Mouse (Mus musculus) gastrocnemius, adult 2 months (tissue): ENCODE measurements around the gene Kcnq1. TPM values are rescaled to one million over a fixed set of nuclear protein-coding genes. Genes with fewer than 3 reads are reported as not detected.

Experiments
- DNase-seq: peaks from one replicate; pipeline ENCODE4 v3.0.0; 2022
- H3K27ac ChIP-seq: fragments of 200-600 bp; 2 replicates; pipeline ENCODE4 v1.8.1; 2022; ENCODE audit warnings: mild to moderate bottlenecking
- H3K4me3 ChIP-seq: fragments of 200-600 bp; 2 replicates; pipeline ENCODE4 v1.8.1; 2022; ENCODE audit warnings: mild to moderate bottlenecking, moderate library complexity
- CTCF ChIP-seq: fragments of 200-600 bp; IDR thresholded peaks from 2 replicates; pipeline ENCODE4 v1.8.1; 2022; ENCODE audit warnings: antibody characterized with exemption, mild to moderate bottlenecking, moderate library complexity
- intact Hi-C: fragments of 180-260 bp; cut with DNase I; formaldehyde crosslinking; loops from one replicate; pipeline ENCODE4 v1.15.1; 2025
- total RNA-seq, 2 experiments: library from RNA; stranded (reverse); gene quantifications; 2 replicates each; pipeline ENCODE4 v1.2.3; 2021

The Kcnq1 gene
- total RNA-seq, 2 experiments from 2014 or later: 0.33 to 0.67 TPM

GRCm38 (mm10) chr7:143210796-143211195 is 104.6 kb downstream of the Kcnq1 start:
- H3K4me3 ChIP-seq: no peak overlapping the region
- peak; percentile 34 for DNase-seq
- intact Hi-C loops: no loop called here
- H3K27ac ChIP-seq: no peak overlapping the region
- TF ChIP-seq CTCF: no peak

DNA sequence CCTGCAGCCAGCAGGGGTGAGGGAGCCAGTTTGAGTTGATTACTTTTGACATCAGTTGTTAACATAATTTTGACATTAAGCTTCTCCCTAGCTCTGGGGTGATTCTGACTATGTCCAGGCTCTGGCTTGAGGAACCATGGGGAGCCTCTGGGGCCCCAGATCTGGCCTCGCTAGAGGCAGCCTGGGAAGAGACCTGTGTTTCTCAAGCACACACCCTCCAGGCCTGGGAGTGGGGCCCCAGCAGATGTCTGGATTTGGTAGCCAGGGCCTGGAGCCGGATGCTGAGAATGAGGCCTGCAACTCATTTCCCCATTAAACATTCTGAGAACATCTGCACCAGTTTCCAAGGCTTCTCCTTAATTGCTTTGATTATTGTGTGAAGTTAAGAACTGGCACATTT is 145.0 kb downstream of the Kcnq1 start:
- DNase-seq: peak; percentile 43
- Histone ChIP-seq H3K27ac (no peak overlapping the region), H3K4me3 (no peak overlapping the region)
- intact Hi-C loops: no loop called here
- no peak for TF ChIP-seq CTCF

DNA sequence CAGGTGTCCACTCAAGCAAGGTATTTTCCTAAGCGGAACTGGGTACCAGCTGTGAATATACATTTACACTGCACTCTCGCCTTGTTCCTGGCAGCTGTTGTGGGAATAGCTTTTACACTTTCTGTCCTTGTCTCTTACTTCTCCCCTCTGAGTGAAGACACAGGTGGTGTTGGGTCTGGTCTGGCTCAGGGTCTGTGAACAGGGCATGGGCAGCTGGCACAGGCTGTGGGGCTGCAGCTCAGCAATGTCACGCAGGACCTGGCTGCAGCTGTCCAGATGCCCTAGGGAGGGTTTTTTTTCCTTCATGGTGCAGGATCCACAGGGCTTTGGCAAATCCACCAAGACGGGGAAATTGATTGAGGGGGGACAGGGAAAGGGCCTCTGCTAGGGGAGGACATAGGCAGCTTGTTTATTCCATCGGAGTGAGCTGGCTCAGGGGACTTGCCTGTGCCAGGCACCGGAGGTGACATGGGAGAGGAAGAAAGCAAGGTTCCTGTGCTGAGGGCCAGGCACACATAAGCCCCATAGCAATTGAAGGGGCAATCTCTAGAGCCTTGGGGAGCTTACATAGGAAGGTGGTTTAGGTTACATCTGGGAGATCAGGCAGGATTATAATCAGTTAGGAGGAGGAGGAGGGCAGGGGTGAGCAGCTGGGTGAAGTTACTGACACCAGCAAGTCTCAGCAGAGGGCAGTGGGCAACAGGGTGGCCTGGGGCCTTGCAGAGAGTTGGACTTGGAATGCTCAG is 147.1 kb downstream of the Kcnq1 start:
- no peak for TF ChIP-seq CTCF
- intact Hi-C loops: no loop called here

DNA sequence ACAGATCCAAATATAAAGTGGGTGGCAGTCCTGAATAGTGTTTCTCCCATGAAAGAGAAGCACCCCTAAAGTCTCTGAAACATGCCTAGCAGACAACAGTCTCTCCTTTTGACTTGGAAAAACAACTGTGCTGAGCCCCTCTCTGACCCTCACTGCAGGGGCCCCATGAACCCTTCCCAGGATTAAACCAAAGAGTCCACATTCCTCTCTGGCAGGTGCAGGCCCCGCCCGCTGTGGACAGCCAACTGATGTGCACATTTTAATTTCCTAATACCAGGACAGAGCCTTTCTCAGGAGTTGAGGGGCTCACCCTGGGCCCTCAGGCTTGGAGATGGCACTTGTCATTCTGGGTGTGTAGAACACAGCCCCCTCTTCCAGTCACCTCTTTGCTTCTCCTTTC is 148.7 kb downstream of the Kcnq1 start:
- intact Hi-C loops: no loop called here
- Histone ChIP-seq H3K4me3 (no peak overlapping the region), H3K27ac (no peak overlapping the region)
- no peak for DNase-seq
- no peak for TF ChIP-seq CTCF

More for the DNA sequence above, 147.1 kb downstream of the Kcnq1 start:
- Histone ChIP-seq H3K27ac (no peak overlapping the region), H3K4me3 (no peak overlapping the region)
- peak; percentile 27 for DNase-seq

- no peak overlapping the region for H3K4me3 ChIP-seq
- no peak for DNase-seq
- H3K27ac ChIP-seq: no peak overlapping the region
- intact Hi-C loops: no loop called here
- TF ChIP-seq CTCF: no peak
Observed at GRCm38 (mm10) chr7:143261246-143261645, 155.1 kb downstream of the Kcnq1 start.

GRCm38 (mm10) chr7:143263557-143263956 is 157.4 kb downstream of the Kcnq1 start:
- TF ChIP-seq CTCF: no peak
- no peak for DNase-seq
- no peak overlapping the region for H3K27ac ChIP-seq
- H3K4me3 ChIP-seq: no peak overlapping the region
- intact Hi-C loops: no loop called here

GRCm38 (mm10) chr7:143263966-143264365 is 157.8 kb downstream of the Kcnq1 start:
- Histone ChIP-seq H3K27ac (no peak overlapping the region), H3K4me3 (no peak overlapping the region)
- TF ChIP-seq CTCF: no peak
- intact Hi-C loops: no loop called here
- DNase-seq: no peak

- intact Hi-C loops: no loop called here
- TF ChIP-seq CTCF: no peak
- Histone ChIP-seq H3K4me3 (no peak overlapping the region), H3K27ac (no peak overlapping the region)
- no peak for DNase-seq
Observed at GRCm38 (mm10) chr7:143265386-143265785, 159.2 kb downstream of the Kcnq1 start.

- Histone ChIP-seq H3K27ac (no peak overlapping the region), H3K4me3 (no peak overlapping the region)
- no peak for DNase-seq
- no peak for TF ChIP-seq CTCF
- intact Hi-C loops: no loop called here
Observed at GRCm38 (mm10) chr7:143265829-143266438, 159.8 kb downstream of the Kcnq1 start.

GRCm38 (mm10) chr7:143273747-143274146 is 167.6 kb downstream of the Kcnq1 start:
- H3K4me3 ChIP-seq: no peak overlapping the region
- TF ChIP-seq CTCF: no peak
- no peak for DNase-seq
- intact Hi-C loops: no loop called here
- H3K27ac ChIP-seq: no peak overlapping the region

GRCm38 (mm10) chr7:143275030-143275429 is 168.9 kb downstream of the Kcnq1 start:
- intact Hi-C loops: no loop called here
- no peak overlapping the region for H3K27ac ChIP-seq
- no peak for DNase-seq
- no peak overlapping the region for H3K4me3 ChIP-seq
- no peak for TF ChIP-seq CTCF

DNA sequence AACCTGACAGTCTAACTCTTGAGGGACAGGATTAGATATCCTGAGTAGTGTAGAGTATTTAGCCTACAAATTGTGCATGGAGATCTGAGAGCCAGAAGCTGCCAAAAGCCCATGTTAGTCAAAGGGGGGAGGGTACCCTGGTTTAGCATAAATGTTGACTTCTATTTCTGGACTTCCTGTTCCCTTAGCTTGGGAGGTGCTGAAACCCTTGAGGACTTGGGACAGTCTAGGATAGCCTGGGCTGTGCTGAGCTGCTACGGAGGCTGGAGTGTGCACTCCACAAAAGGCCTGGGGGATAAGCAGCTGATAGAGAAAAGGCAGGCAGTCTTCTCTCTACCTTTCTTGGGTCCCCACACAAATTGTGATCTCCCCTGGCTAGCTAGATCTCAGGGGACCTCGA is 177.5 kb downstream of the Kcnq1 start:
- peak overlapping the region; percentile 12; the same call in 1 of the 2 replicates for H3K27ac ChIP-seq
- no peak overlapping the region for H3K4me3 ChIP-seq
- peak; percentile 12 for DNase-seq
- intact Hi-C loops: loop anchor here (5.0 kb wide), 1 partner anchor 41 kb away; no protein-coding TSS in a partner anchor
- no peak for TF ChIP-seq CTCF

GRCm38 (mm10) chr7:143284866-143285265 is 178.7 kb downstream of the Kcnq1 start:
- peak; percentile 2 for DNase-seq
- H3K4me3 ChIP-seq: no peak overlapping the region
- H3K27ac ChIP-seq: no peak overlapping the region
- intact Hi-C loops: loop anchor here (5.0 kb wide), 1 partner anchor 43 kb away; no protein-coding TSS in a partner anchor
- no peak for TF ChIP-seq CTCF
